ENCODE assay signal across 8 mouse cellular contexts in genomic region chr14:47597942-47598388, GRCm38 (mm10). TPM values are rescaled to one million over a fixed set of nuclear protein-coding genes. Genes with fewer than 3 reads are reported as not detected.
DNase-seq lines count a peak whose midpoint lies in the region; ATAC-seq and TF ChIP-seq lines count a peak whose summit lies in the region.

No protein-coding gene starts in this region.

- no peaks in the 10 kb centered on the region for H3K36me3 ChIP-seq in forebrain, embryonic 12.5 days (replicated peaks)

- peak overlapping the region; percentile 41 for H3K4me2 ChIP-seq in forebrain, embryonic 12.5 days

- no peaks in the 10 kb centered on the region for H3K9me3 ChIP-seq in forebrain, embryonic 12.5 days

- no peak overlapping the region for H3K4me3 ChIP-seq in forebrain, embryonic 12.5 days (replicated peaks)
- H3K4me3 ChIP-seq in layer of hippocampus, adult 2 months = peak overlapping the region; percentile 42

- H3K9ac ChIP-seq in forebrain, embryonic 12.5 days = no peak overlapping the region

- H3K4me1 ChIP-seq in forebrain, embryonic 12.5 days = 0 out of 2 replicates have a peak, but pooled peaks cover 4% of the 10 kb centered on the region

- H3K27ac ChIP-seq in forebrain, embryonic 12.5 days = no peak overlapping the region
- H3K27ac ChIP-seq in layer of hippocampus, adult 2 months = peak overlapping the region; percentile 57; the same call in 1 of the 2 replicates

- H3K27me3 ChIP-seq in forebrain, embryonic 12.5 days = no peaks in the 10 kb centered on the region

- peak; percentile 87 for TF ChIP-seq CTCF in layer of hippocampus, adult 2 months (conservative IDR thresholded peaks at IDR 0.05)

- peak; percentile 84 for DNase-seq in ES-CJ7 (ENCODE audit: low read depth, low spot score)
- DNase-seq in brain, embryonic 18.5 days (ENCODE audit: low read depth, low spot score) = peak; percentile 50
- DNase-seq in heart, postnatal 4 days = peak; percentile 77
- DNase-seq in layer of hippocampus, adult 2 months (ENCODE audit: low spot score in 2 of 2) = peak; percentile 69 to 83
- DNase-seq in lung, adult 18-20 months = peak; percentile 22 to 53
- DNase-seq in ovary, postnatal 14 days (ENCODE audit: low spot score) = peak; percentile 68
- DNase-seq in thymus, postnatal 14 days = peak; percentile 82

- no peak for ATAC-seq in forebrain, embryonic 12.5 days (ENCODE audit: low FRiP score)

- WGBS in forebrain, embryonic 12.5 days = 35% methylated on average over 11 of the region's 11 CpGs

RNA-seq across cellular contexts. Expression of gene Atg14, which starts 27.5 kb away (rescaled TPM):
- 18.8 and 20.9 TPM in 2 replicates for polyA plus RNA-seq in forebrain, embryonic 12.5 days (2016; fragmentation: Nextera tagmentation; extraction: Ambion mirVana)
- total RNA-seq in heart, postnatal 4 days (2021) = 1 to 10 TPM; 6.9 to 7.0 TPM
- total RNA-seq in layer of hippocampus, adult 2 months (2021) = 10 to 100 TPM; 19.7 to 20.9 TPM

RNA-seq across cellular contexts. Expression of gene Ktn1, which starts 50.3 kb away (rescaled TPM):
- 93.3 and 102 TPM in 2 replicates for polyA plus RNA-seq in forebrain, embryonic 12.5 days (2016; fragmentation: Nextera tagmentation; extraction: Ambion mirVana)
- total RNA-seq in heart, postnatal 4 days (2021) = 100 to 1,000 TPM; 154 to 156 TPM
- 10 to 100 TPM; 82.8 to 95.2 TPM for total RNA-seq in layer of hippocampus, adult 2 months (2021)
